Mouse (Mus musculus) left cerebral cortex, adult 18-20 months (tissue): ENCODE data around the gene Il13ra1. TPM values are rescaled to one million over a fixed set of nuclear protein-coding genes. Genes with fewer than 3 reads are reported as not detected.

Experiments
- DNase-seq, 2 experiments: peaks; one replicate each; pipeline ENCODE4 v3.0.0; 2021 to 2022; ENCODE audit warnings: low spot score in 2 of 2, mixed read lengths in 1 of 2
- total RNA-seq, 2 experiments: library from RNA; stranded (reverse); gene quantifications; 2 replicates each; pipeline ENCODE4 v1.2.3; 2021

Gene Il13ra1
- total RNA-seq, 2 experiments from 2014 or later: 4.4 to 4.8 TPM

- DNase-seq: no peak
Measured at GRCm38 (mm10) chrX:36193951-36194350, 82.0 kb downstream of the Il13ra1 start.

- DNase-seq: peak; percentile 29 to 38
Measured at GRCm38 (mm10) chrX:36195736-36196525, 84.0 kb downstream of the Il13ra1 start, which contains the start of gene Zcchc12. Gene Zcchc12 (plus strand): TSS chrX:36195904.

GRCm38 (mm10) chrX:36209554-36209953 lies 97.6 kb downstream of the Il13ra1 start:
- DNase-seq: no peak

GRCm38 (mm10) chrX:36211216-36211615 lies 99.3 kb downstream of the Il13ra1 start:
- no peak for DNase-seq

Other genes starting within 250 kb of the Il13ra1 start
- gene Dock11, start 223.3 kb upstream of the Il13ra1 start, total RNA-seq: 1 to 10 TPM; 5.9 to 6.1 TPM
- gene Zcchc12, start 83.8 kb downstream of the Il13ra1 start, total RNA-seq: 10 to 100 TPM; 55.5 to 70.7 TPM
- gene Lonrf3, start 216.2 kb downstream of the Il13ra1 start, total RNA-seq: 10 to 100 TPM; 17.5 to 24.4 TPM